Mouse (Mus musculus): ENCODE data around the gene Tgfb2.

Tgfb2 gene

GRCm38 (mm10) chr1:186656201-186656600 lies 49.6 kb downstream of the Tgfb2 start:
- ATAC-seq (ENCODE audit: low TSS enrichment), result no peak

GRCm38 (mm10) chr1:186655096-186655495 lies 50.7 kb downstream of the Tgfb2 start:
- peak; percentile 34; the same call in 1 of the 2 replicates for ATAC-seq (ENCODE audit: low TSS enrichment)

DNA sequence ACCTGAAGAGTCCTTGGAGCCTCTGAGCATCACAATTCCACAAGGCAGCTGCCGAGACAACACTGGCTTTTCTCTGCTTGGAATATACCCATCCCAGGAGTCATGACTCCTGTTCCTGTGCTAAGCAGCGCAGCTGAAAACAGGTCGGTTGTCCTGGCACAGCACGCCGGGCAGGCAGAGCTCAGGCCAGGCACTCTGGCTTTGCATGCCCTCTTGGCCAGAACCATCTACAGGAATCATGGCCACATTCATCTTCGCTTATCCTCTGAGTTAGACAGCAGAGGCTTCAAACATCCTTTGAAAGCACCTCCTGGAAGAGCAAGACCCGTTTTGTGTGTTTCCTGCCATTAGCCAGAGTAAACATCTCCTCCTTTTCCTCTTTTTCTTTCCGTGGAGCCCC lies 53.6 kb downstream of the Tgfb2 start:
- ATAC-seq (ENCODE audit: low TSS enrichment), result no peak

- ATAC-seq (ENCODE audit: low TSS enrichment), result no peak
Observed at GRCm38 (mm10) chr1:186650011-186650410, 55.8 kb downstream of the Tgfb2 start.

DNA sequence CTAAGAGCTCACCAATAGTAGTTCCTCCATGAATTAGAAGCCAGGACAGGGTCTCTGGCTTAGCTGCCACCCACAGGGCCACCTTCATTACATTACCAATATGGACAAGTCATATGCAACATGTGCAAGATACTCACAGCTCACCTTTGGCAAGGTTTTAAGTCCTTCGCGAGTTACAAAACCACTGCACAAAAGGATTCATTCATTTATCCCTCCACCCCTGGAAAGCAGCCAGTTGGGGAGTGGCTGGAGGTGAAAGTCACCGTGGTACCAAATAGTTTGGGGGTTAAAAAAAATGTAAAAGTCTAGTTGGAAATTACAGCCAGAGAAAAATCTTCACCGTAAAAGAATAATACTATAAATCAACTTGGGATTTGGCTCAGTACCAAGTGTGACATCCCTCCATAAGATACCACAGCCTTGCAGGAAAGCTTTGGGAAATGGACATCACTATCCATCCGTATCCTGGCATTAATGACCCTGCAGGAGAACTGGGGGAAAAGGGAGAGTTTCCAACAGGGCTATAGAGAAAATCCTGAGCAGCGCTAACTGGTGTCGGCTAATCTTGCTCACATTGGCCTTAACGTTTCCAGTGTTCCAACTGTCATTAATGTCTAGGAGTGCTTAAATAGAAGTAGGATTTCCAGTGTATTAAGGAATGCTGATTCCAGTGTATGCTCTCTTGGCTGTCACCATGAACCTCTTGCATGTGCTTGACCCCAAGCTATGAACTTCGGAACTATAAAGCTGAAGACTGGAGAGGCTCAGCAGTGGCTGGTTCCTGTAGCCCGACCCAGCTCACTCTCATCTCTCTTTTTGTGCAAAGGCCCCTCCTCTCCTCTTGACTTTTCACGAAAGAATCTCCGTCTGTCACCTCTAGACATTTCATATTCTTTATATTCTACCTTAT lies 68.2 kb downstream of the Tgfb2 start:
- ATAC-seq (ENCODE audit: low TSS enrichment), result no peak

- peak; percentile 31; the same call in 1 of the 2 replicates for ATAC-seq (ENCODE audit: low TSS enrichment)
Observed at GRCm38 (mm10) chr1:186635045-186635444, 70.7 kb downstream of the Tgfb2 start.

- ATAC-seq (ENCODE audit: low TSS enrichment), result no peak
Observed at GRCm38 (mm10) chr1:186631457-186631856, 74.3 kb downstream of the Tgfb2 start.

DNA sequence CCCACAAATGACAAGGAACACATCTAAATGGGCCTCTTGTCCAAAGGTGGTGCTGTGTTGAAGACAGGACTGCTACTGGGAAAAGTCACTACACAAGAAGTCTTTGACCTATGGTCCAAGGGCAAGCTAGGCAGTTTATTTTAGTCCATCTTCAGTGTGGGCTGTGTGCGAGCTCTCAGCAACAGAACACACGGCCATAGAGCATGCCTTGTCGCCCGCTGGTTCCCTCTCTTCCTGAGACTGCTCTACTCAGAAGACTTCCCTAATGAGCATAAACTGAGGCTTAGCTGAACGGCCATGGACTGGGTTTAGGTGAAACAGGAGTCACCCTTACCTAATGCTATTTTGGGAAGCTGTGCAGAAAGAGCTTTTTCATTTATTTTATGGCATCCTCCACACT lies 74.8 kb downstream of the Tgfb2 start:
- no peak for ATAC-seq (ENCODE audit: low TSS enrichment)

DNA sequence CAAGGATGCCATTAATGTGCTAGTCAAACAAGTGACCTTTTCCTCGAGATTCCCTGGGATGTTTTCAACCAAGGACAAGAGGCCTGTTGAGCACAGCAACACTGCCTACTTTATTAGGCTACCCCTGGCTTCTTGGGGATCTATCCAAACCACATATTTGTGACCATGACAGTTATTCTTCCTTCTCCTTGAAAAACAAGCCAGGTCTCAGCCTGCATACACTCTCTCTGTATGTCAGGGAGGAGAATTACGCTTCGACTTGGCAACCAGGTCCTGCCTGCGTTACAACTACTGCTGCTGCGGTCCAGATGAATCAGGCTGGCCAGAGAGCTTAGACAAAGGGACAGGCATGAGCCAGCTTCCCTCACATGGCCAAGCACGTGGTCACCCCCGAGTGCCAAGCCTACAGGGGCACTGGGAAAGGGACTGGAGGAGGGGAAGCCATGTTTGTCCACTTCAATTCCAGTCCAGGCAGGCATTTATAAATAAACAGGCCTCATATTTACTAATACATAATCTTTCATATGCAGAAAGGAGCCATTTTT lies 78.3 kb downstream of the Tgfb2 start:
- ATAC-seq (ENCODE audit: low TSS enrichment), result no peak; the same call in 1 of the 2 replicates

- no peak for ATAC-seq (ENCODE audit: low TSS enrichment)
Observed at GRCm38 (mm10) chr1:186624474-186624873, 81.3 kb downstream of the Tgfb2 start.

DNA sequence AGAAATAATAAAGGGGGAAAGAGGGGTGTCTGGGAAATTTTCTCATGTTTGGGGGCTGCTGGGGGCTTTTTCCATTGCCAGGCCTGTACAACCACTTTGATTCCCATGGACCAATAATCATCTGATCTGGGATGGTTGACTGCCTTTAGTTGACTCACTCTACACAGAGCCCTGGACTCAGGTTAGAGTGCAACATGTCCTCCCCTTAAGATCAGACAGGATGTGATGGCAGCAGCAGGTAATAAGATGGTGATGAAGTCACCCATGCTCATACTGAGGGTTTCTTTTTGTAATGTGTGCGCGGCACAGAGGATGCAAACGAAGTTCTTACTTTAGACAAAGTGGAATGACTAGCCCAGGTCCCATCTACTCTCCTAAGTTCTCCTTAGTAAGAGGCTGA lies 84.0 kb downstream of the Tgfb2 start:
- ATAC-seq (ENCODE audit: low TSS enrichment), result no peak

DNA sequence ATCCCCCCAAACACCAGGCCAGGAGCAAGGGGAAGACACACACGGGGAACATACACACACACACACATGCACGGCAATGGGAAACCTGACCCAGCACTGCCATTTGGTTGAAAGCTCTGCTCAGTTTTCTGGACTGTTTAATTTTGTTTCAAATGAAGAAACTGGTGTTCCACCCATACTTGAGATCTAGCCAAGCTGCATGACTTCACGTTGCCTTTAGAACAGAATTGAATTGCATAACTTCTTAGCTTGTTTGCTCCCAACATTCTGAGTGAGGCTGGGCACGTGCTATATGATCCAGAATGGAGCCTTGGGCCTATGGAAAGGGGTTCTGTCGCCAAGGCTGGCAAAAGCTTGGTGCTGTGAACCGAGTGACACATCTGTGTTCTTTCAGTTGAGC lies 87.5 kb downstream of the Tgfb2 start:
- ATAC-seq (ENCODE audit: low TSS enrichment), result no peak

GRCm38 (mm10) chr1:186611371-186611770 lies 94.4 kb downstream of the Tgfb2 start:
- ATAC-seq (ENCODE audit: low TSS enrichment), result no peak

DNA sequence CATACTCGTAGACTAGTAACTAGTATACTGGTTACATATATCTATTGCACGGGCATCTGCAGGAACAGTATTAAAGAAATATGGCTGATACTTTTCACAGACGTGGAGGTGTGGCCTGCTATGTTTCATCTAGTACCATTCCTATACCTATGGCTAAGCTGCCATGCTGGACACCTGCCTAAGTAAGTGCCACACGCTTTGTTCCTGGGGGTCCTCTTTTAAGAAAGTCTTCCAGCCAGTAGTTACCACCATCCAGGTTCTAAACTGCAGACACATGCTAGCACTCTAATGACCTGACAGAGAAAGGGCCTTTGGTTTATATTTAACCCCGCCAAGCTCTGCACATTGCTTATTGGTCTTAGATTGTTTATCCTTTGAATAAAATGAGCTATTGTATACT lies 95.3 kb downstream of the Tgfb2 start:
- no peak for ATAC-seq (ENCODE audit: low TSS enrichment)

DNA sequence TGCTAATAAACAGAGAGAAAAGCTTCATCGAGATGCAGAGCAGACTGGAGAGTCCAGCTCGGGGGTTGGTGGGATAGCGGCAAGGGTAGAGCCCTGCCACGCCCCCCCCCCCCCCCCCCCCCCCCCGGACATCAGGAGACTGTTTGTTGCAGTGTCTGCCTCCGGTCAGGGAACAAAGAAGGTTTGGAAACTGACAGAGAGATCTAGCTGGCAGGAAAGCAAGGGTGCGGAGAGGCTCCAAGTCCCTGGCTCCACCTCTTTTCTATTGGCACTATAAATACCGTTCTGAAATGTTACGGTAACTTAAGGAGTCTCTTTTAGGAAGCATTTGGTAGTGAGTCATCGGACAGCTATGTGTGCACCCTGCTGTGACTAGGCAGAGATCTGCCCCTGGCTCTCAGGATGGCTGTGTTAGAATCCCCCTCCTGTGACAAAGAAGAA lies 96.0 kb downstream of the Tgfb2 start:
- ATAC-seq (ENCODE audit: low TSS enrichment), result peak; percentile 82

GRCm38 (mm10) chr1:186608116-186608515 lies 97.7 kb downstream of the Tgfb2 start:
- peak; percentile 75 for ATAC-seq (ENCODE audit: low TSS enrichment)

GRCm38 (mm10) chr1:186605635-186606034 lies 100.2 kb downstream of the Tgfb2 start:
- ATAC-seq (ENCODE audit: low TSS enrichment), result peak; percentile 71

DNA sequence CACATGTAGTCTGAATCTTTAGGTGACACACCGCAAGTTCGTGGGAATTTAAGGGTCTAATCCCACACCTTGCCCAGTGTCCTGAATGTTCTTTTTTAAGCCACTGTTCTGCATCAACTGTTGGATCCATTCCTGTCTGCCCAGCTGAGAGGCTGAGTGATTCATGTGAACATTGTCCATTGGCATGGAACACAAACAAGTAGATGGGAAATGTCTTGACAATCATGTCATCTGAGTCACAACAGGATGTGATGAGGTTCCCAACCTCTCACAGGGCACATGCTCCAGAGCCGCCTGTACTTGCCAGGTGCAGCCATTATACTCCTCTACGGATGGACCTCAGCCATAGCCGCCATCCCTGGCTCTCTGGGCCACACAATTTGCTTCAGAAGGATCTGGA lies 101.7 kb downstream of the Tgfb2 start:
- no peak for ATAC-seq (ENCODE audit: low TSS enrichment)

DNA sequence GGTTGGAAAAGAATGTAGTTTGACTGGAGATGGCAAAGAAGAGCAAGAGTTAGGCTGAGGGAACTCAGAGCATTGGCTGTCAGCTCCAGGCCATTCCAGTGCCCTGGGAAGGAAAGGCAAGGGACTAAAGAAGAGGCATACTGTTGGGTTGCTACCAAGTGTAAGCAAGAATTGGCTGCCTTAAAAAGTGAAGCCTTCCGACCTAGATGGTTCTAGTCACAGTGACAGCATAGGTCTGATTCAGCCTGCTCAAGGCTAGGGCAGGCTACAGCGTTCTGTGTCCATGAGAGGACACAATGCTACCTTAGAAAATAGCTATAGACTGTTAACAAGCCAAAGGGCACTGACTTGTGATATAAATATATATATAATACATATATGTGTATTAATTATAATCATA lies 117.6 kb downstream of the Tgfb2 start:
- no peak for ATAC-seq (ENCODE audit: low TSS enrichment)

DNA sequence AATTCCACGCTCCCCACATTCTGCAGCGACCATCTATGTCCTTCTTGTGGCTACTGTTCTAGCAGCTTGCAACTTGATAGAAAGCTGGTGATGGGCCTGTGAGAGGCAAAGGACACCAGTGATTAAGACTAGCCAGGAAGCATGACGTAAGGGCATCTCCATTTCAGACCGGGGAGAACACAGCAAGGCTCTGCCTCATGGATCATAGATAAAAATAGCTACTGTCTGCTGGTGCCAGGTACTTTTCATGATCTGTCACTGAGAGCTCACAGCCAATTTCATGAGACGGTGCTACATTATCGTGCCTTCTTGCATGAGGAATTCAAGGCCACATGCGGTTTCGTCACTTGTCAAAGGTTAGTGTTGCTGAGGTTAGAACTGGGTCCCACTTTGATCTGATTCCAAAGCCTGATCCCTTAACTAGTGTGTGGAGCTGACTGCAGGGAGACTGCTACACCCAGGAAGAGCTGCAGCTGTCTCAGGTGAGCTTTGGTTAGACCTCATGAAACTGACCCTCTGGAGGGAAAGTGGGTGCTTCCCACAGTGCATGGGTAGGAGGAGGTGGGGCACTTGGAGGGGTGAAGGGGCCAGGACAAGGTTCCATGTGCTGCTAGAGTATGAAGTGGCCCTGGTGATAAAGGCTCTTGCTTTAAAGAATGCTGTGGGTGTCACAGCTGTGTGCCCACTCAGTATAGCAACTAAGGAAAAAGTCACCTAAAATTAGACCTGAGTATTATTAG lies 118.6 kb downstream of the Tgfb2 start:
- peak; percentile 82 for ATAC-seq (ENCODE audit: low TSS enrichment)

DNA sequence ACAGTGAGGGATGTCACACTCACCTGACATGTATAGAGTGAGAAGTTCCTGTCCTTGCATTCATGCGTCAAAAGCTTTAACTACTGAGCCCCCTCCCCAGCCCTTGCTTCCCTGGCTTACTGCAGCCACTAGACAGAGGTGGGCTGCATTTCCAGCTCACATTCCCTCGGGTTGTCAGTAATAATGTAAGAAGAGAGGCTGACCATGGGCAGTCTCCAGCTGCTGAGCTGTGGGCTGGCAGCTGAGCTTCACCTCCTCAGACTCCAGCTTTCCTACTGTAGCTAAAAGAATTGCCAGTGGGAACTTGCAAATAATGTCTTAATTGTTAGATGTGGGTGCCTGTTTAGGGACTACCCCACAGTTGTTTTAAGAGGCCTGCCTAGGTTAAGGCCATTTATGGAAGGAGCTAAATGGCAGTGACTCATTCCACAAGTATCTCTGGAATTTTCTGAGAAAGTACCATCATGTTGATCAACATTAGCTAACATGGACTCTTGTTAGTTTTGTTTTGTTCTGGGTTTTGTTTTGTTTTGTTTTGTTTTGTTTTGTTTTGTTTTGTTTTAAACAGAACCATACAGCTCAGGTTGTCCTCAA lies 120.1 kb downstream of the Tgfb2 start:
- no peak for ATAC-seq (ENCODE audit: low TSS enrichment)

- ATAC-seq (ENCODE audit: low TSS enrichment), result no peak
Observed at GRCm38 (mm10) chr1:186583933-186584332, 121.9 kb downstream of the Tgfb2 start.

Data from frontal cortex, adult (tissue).